22 mouse cellular contexts compared by ENCODE assay signal in the genomic region with DNA sequence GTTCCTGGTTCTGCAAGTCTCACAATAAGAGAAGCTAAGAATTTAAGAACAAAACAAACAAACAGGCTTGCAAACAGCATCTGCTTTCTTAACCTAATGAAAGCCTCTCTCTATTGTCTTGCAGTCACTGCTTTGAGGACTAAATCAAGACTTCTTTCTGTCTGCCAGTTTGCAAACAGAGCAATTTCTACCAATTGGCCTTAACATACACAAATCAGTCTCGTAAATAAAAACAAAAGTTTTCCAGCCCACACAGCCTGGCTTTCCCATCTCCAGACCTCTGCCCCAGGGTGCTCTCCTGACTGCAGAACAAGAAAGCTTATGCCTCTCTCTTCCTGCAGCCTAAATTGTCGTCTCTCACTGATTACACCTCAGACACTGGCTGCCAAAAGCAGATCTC.
DNase-seq lines count a peak whose midpoint lies in the region; ATAC-seq lines count a peak whose summit lies in the region.
"Had no signal": no experiment of that assay in that cellular context is flagged by ENCODE, and none has a peak within 500 bp of the region (broad histone marks: within the 10 kb centered on the region; RNA-seq: fewer than 3 reads in every experiment).

No protein-coding gene starts in this region.

- H3K4me2 ChIP-seq in neural tube, embryonic 11.5 days (ENCODE audit: low read depth), result no peak overlapping the region
- H3K4me2 ChIP-seq in neural tube, embryonic 15.5 days, result no peak overlapping the region
- no peak overlapping the region for H3K4me2 ChIP-seq in embryonic facial prominence, embryonic 15.5 days (replicated peaks)
- H3K4me2 ChIP-seq: forebrain, embryonic 12.5 days; heart, embryonic 11.5 days; hindbrain, embryonic 12.5 days; hindbrain, embryonic 15.5 days had no signal

- H3K4me3 ChIP-seq in neural tube, embryonic 11.5 days (ENCODE audit: low read depth, low read length), result no peak overlapping the region
- H3K4me3 ChIP-seq in neural tube, embryonic 15.5 days (replicated peaks), result no peak overlapping the region
- no peak overlapping the region for H3K4me3 ChIP-seq in embryonic facial prominence, embryonic 15.5 days (replicated peaks)
- H3K4me3 ChIP-seq: erythroblast, embryonic 14.5 days; forebrain, embryonic 12.5 days; heart, adult 2 months; hindbrain, embryonic 12.5 days; hindbrain, embryonic 15.5 days had no signal

- no peaks in the 10 kb centered on the region for H3K27me3 ChIP-seq in neural tube, embryonic 11.5 days (ENCODE audit: control insufficient read depth, insufficient read depth, low read length)
- peaks cover 28% of the 10 kb centered on the region for H3K27me3 ChIP-seq in neural tube, embryonic 15.5 days (replicated peaks)
- H3K27me3 ChIP-seq in embryonic facial prominence, embryonic 15.5 days, result peaks cover 21% of the 10 kb centered on the region

- no peak overlapping the region for H3K27ac ChIP-seq in neural tube, embryonic 11.5 days (ENCODE audit: low read depth, low read length)
- H3K27ac ChIP-seq in neural tube, embryonic 15.5 days (replicated peaks), result no peak overlapping the region
- peak overlapping the region; percentile 2; the same call in 1 of the 2 replicates for H3K27ac ChIP-seq in embryonic facial prominence, embryonic 15.5 days (replicated peaks)
- H3K27ac ChIP-seq: forebrain, embryonic 12.5 days; heart, adult 2 months; hindbrain, embryonic 12.5 days; hindbrain, embryonic 15.5 days had no signal

- peak; percentile 7 for DNase-seq in neural tube, embryonic 11.5 days (ENCODE audit: low spot score)
- DNase-seq in ZHBTc4 (ENCODE audit: low read depth, low spot score), result peak; percentile 65
- no peak for DNase-seq in adrenal gland, adult (ENCODE audit: inconsistent age in 2 of 2, low spot score in 1 of 2)
- DNase-seq in left cerebral cortex, adult 11 months (ENCODE audit: low spot score), result no peak
- DNase-seq: adrenal gland, adult 8-10 months; adrenal gland, postnatal 25 days; cerebellum, adult 11-12 months; cerebellum, adult 9-10 months; cerebellum, postnatal 14 days; gastrocnemius, postnatal 10 days; gastrocnemius, postnatal 36 days; heart, adult 2 months had no signal

- no peak for ATAC-seq in neural tube, embryonic 11.5 days (ENCODE audit: insufficient read depth, low FRiP score, low TSS enrichment)
- ATAC-seq in neural tube, embryonic 15.5 days (ENCODE audit: low FRiP score), result no peak
- ATAC-seq in embryonic facial prominence, embryonic 15.5 days (ENCODE audit: insufficient number of reproducible peaks, low FRiP score, low TSS enrichment, low read depth), result no peak
- ATAC-seq: CD4-positive, CD25-positive, alpha-beta regulatory T cell, adult 4 months; forebrain, embryonic 16.5 days; intestine, postnatal 0 days had no signal

- H3K4me1 ChIP-seq in neural tube, embryonic 11.5 days (ENCODE audit: control insufficient read depth, insufficient read depth, low read length), result peaks cover 6% of the 10 kb centered on the region; the same call in 1 of the 2 replicates
- peaks cover 12% of the 10 kb centered on the region for H3K4me1 ChIP-seq in neural tube, embryonic 15.5 days
- peaks cover 18% of the 10 kb centered on the region for H3K4me1 ChIP-seq in embryonic facial prominence, embryonic 15.5 days

- no peak overlapping the region for H3K9ac ChIP-seq in neural tube, embryonic 11.5 days (ENCODE audit: low read length)
- H3K9ac ChIP-seq in neural tube, embryonic 15.5 days (replicated peaks), result no peak overlapping the region
- H3K9ac ChIP-seq in embryonic facial prominence, embryonic 15.5 days, result no peak overlapping the region
- H3K9ac ChIP-seq: forebrain, embryonic 12.5 days; hindbrain, embryonic 12.5 days; hindbrain, embryonic 15.5 days had no signal

- no peaks in the 10 kb centered on the region for H3K36me3 ChIP-seq in neural tube, embryonic 11.5 days (ENCODE audit: control insufficient read depth, insufficient read depth, low read length)
- H3K36me3 ChIP-seq in neural tube, embryonic 15.5 days, result no peaks in the 10 kb centered on the region
- H3K36me3 ChIP-seq in embryonic facial prominence, embryonic 15.5 days, result no peaks in the 10 kb centered on the region
- H3K36me3 ChIP-seq: forebrain, embryonic 12.5 days; hindbrain, embryonic 12.5 days; hindbrain, embryonic 15.5 days had no signal

- no peaks in the 10 kb centered on the region; the same call in 1 of the 2 replicates for H3K9me3 ChIP-seq in neural tube, embryonic 11.5 days (ENCODE audit: control insufficient read depth, low read length)
- no peaks in the 10 kb centered on the region for H3K9me3 ChIP-seq in neural tube, embryonic 15.5 days (replicated peaks)
- no peaks in the 10 kb centered on the region for H3K9me3 ChIP-seq in embryonic facial prominence, embryonic 15.5 days (replicated peaks)
- H3K9me3 ChIP-seq: hindbrain, embryonic 15.5 days had no signal

- 16% methylated on average over 2 of the region's 2 CpGs for WGBS in neural tube, embryonic 11.5 days
- 5% methylated on average over 2 of the region's 2 CpGs for WGBS in neural tube, embryonic 15.5 days
- 15% methylated on average over 2 of the region's 2 CpGs for WGBS in embryonic facial prominence, embryonic 15.5 days

Comparison
In these comparisons a context has a peak if more than half of its experiments do, and no peak if none do; other contexts are left out.
1. DNase-seq: peak in neural tube, embryonic 11.5 days (single experiment) and ZHBTc4 (single experiment); none in adrenal gland, adult (0 of 2) and left cerebral cortex, adult 11 months (single experiment).